Mouse (Mus musculus): Measurements from ENCODE around the gene Tmem159.

GRCm38 (mm10) chr7:120123776-120124175, 21.6 kb downstream of the Tmem159 start:
- TF ChIP-seq CTCF (IDR thresholded peaks at IDR 0.05; ENCODE audit: low read depth) (no peak), EP300 (IDR thresholded peaks at IDR 0.05; ENCODE audit: low read depth) (no peak)

All from liver, embryonic 14.5 days (tissue).